Comparison of ENCODE assay signal across 8 mouse cellular contexts in the genomic region with DNA sequence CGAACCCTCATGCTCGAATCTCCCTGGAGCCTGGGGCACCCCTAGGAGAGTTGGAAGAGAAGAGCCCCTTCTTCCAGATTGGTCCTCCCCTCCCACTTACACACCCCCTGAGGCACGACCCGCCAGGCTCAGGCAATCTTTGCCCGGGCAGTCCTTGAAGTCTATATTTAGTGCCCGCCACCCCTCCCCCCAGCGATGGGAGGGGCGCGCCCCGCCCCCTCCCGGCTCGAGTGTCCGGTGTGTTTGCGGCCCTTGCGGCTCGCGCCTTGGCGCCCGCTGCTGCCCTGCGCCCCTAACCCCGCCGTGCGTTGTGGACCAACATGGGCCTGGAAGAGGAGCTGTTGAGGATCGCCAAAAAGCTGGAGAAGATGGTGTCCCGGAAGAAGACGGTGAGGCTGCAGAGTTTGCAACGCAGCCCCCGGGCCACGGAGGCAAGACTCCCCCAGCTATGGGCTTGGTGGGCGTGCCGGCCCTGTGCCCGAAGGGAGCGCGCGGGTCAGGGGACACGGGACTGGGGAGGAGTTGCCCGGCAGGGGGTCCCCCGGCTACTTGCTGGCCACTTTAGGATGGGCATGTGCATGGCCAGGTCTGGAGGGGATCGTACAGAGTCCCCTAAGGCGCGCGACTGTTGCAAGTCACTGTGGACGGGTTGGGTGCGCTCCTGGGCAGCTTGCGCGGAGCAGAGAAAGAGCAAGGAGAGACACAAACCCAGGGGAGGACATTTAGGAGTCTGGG. TPM values are rescaled to one million over a fixed set of nuclear protein-coding genes. Genes with fewer than 3 reads are reported as not detected.
DNase-seq lines count a peak whose midpoint lies in the region; ATAC-seq and TF ChIP-seq lines count a peak whose summit lies in the region.

A gene (plus strand): TSS at position 1 of the 735 bp plus-strand sequence.

- H3K9ac ChIP-seq in heart, embryonic 11.5 days (ENCODE audit: low read depth, low read length): peak within 1 kb of the TSS; percentile 69
- peak within 1 kb of the TSS; percentile 28 for H3K9ac ChIP-seq in kidney, embryonic 15.5 days
- peak within 1 kb of the TSS; percentile 56 for H3K9ac ChIP-seq in stomach, postnatal 0 days (ENCODE audit: low read length)

- H3K36me3 ChIP-seq in heart, embryonic 11.5 days (ENCODE audit: control insufficient read depth, insufficient read depth, low read length): no peaks in the 10 kb centered on the region
- H3K36me3 ChIP-seq in kidney, embryonic 15.5 days: peaks cover 5% of the 10 kb centered on the region; the same call in 1 of the 2 replicates
- H3K36me3 ChIP-seq in stomach, postnatal 0 days (ENCODE audit: control insufficient read depth, insufficient read depth, low read length): no peaks in the 10 kb centered on the region

- H3K4me3 ChIP-seq in heart, embryonic 11.5 days (ENCODE audit: low read depth, low read length): peak within 1 kb of the TSS; percentile 46
- H3K4me3 ChIP-seq in kidney, embryonic 15.5 days (replicated peaks): peak within 1 kb of the TSS; percentile 56
- peak within 1 kb of the TSS; percentile 49 for H3K4me3 ChIP-seq in stomach, postnatal 0 days (ENCODE audit: low read depth, low read length)

- no peak for TF ChIP-seq CTCF in stomach, postnatal 0 days (IDR thresholded peaks at IDR 0.05; ENCODE audit: low read depth)

- peak; percentile 43; the same call in 1 of the 2 replicates for ATAC-seq in heart, embryonic 11.5 days (replicated peaks; ENCODE audit: insufficient number of reproducible peaks, low FRiP score, low TSS enrichment)
- peak; percentile 63 for ATAC-seq in kidney, embryonic 15.5 days (replicated peaks; ENCODE audit: low FRiP score)
- 0 out of 2 replicates have a peak, but pooled peaks have one; percentile 10 for ATAC-seq in stomach, postnatal 0 days (ENCODE audit: low FRiP score, low TSS enrichment)

- peak; percentile 28 to 43 for DNase-seq in cerebellum, postnatal 14 days
- no peak for DNase-seq in cerebellum, adult 11 months
- peak; percentile 77 for DNase-seq in embryo, embryonic 9.5 days (ENCODE audit: extremely low spot score)
- peak; percentile 68 for DNase-seq in lung, postnatal 10 days
- peak; percentile 76 for DNase-seq in stomach, postnatal 0 days (ENCODE audit: low spot score)
- no peak for DNase-seq in right cerebral cortex, postnatal 14 days

- under 1% methylated on average over 46 of the region's 46 CpGs for WGBS in heart, embryonic 11.5 days (ENCODE audit: insufficient replicate concordance)
- 1% methylated on average over 46 of the region's 46 CpGs for WGBS in kidney, embryonic 15.5 days
- under 1% methylated on average over 43 of the region's 46 CpGs for WGBS in stomach, postnatal 0 days

- H3K4me1 ChIP-seq in heart, embryonic 11.5 days (ENCODE audit: control insufficient read depth, insufficient read depth, low read length): peaks cover 13% of the 10 kb centered on the region; the same call in 1 of the 2 replicates
- peaks cover 39% of the 10 kb centered on the region for H3K4me1 ChIP-seq in kidney, embryonic 15.5 days
- H3K4me1 ChIP-seq in stomach, postnatal 0 days (replicated peaks; ENCODE audit: control insufficient read depth, insufficient read depth): 0 out of 2 replicates have a peak, but pooled peaks cover 5% of the 10 kb centered on the region

- H3K9me3 ChIP-seq in heart, embryonic 11.5 days (replicated peaks; ENCODE audit: control insufficient read depth, low read length): no peaks in the 10 kb centered on the region
- no peaks in the 10 kb centered on the region for H3K9me3 ChIP-seq in kidney, embryonic 15.5 days (replicated peaks)
- H3K9me3 ChIP-seq in stomach, postnatal 0 days (ENCODE audit: control insufficient read depth, low read length): no peaks in the 10 kb centered on the region

- H3K27ac ChIP-seq in heart, embryonic 11.5 days (ENCODE audit: low read depth, low read length): peak within 1 kb of the TSS; percentile 74
- H3K27ac ChIP-seq in kidney, embryonic 15.5 days: 0 out of 2 replicates have a peak within 1 kb of the TSS, but pooled peaks have one; percentile 6
- peak within 1 kb of the TSS; percentile 63 for H3K27ac ChIP-seq in stomach, postnatal 0 days (replicated peaks)

- H3K27me3 ChIP-seq in heart, embryonic 11.5 days (ENCODE audit: control insufficient read depth, insufficient read depth, low read length): peaks cover 37% of the 10 kb centered on the region
- H3K27me3 ChIP-seq in kidney, embryonic 15.5 days: peaks cover 84% of the 10 kb centered on the region
- no peaks in the 10 kb centered on the region for H3K27me3 ChIP-seq in stomach, postnatal 0 days (ENCODE audit: control insufficient read depth, insufficient read depth, low read length)

- TF ChIP-seq EP300 in stomach, postnatal 0 days (optimal IDR thresholded peaks at IDR 0.05): no peak

- H3K4me2 ChIP-seq in heart, embryonic 11.5 days: peak within 1 kb of the TSS; percentile 66
- peak within 1 kb of the TSS; percentile 96 for H3K4me2 ChIP-seq in kidney, embryonic 15.5 days
- H3K4me2 ChIP-seq in stomach, postnatal 0 days (replicated peaks; ENCODE audit: low read depth): peak within 1 kb of the TSS; percentile 92

RNA-seq across cellular contexts. Expression of the gene that starts here (rescaled TPM):
- polyA plus RNA-seq in heart, embryonic 11.5 days (2014; fragmentation: Nextera tagmentation; extraction: Ambion mirVana): 56.4 and 56.7 TPM in 2 replicates
- 10.9 and 12.5 TPM in 2 replicates for polyA plus RNA-seq in kidney, embryonic 15.5 days (2015; fragmentation: Nextera tagmentation; extraction: Ambion mirVana)
- 31.1 and 35.0 TPM in 2 replicates for polyA plus RNA-seq in stomach, postnatal 0 days (2015; fragmentation: Nextera tagmentation; extraction: Ambion mirVana)

Comparison
In these comparisons a context has a peak if more than half of its experiments do, and no peak if none do; other contexts are left out.
1. DNase-seq: peak in cerebellum, postnatal 14 days (2 of 2), embryo, embryonic 9.5 days (single experiment), lung, postnatal 10 days (single experiment) and stomach, postnatal 0 days (single experiment); none in cerebellum, adult 11 months (single experiment) and right cerebral cortex, postnatal 14 days (single experiment).
2. ATAC-seq: peak in every context shown above with its lines; median percentile 63 in kidney, embryonic 15.5 days; 43 in heart, embryonic 11.5 days; 10 in stomach, postnatal 0 days.
3. H3K27ac ChIP-seq: peak in every context shown above with its lines; median percentile 74 in heart, embryonic 11.5 days; 63 in stomach, postnatal 0 days; 6 in kidney, embryonic 15.5 days.
4. Peak in every context shown above with its lines, with median percentiles within 50 percentile points of each other: H3K4me2 ChIP-seq, H3K4me3 ChIP-seq and H3K9ac ChIP-seq.